Mouse (Mus musculus): Measurements from ENCODE around the gene Tmem82. TPM values are rescaled to one million over a fixed set of nuclear protein-coding genes. Genes with fewer than 3 reads are reported as not detected.

Tmem82 gene
- total RNA-seq, 2 experiments from 2014 or later = 0.44 to 0.45 TPM

- no peak for DNase-seq (ENCODE audit: extremely low spot score in 1 of 2, low spot score in 1 of 2)
Measured at GRCm38 (mm10) chr4:141617863-141618564, 419 bp downstream of the Tmem82 start.

GRCm38 (mm10) chr4:141617299-141617698 lies 1.1 kb downstream of the Tmem82 start:
- peak in 1 of 2 experiments; percentile 61 for DNase-seq (ENCODE audit: extremely low spot score in 1 of 2, low spot score in 1 of 2)

- DNase-seq (ENCODE audit: extremely low spot score in 1 of 2, low spot score in 1 of 2) = no peak
Measured at GRCm38 (mm10) chr4:141616811-141617210, 1.6 kb downstream of the Tmem82 start.

- no peak for DNase-seq (ENCODE audit: extremely low spot score in 1 of 2, low spot score in 1 of 2)
Measured at GRCm38 (mm10) chr4:141614946-141615345, 3.5 kb downstream of the Tmem82 start.

GRCm38 (mm10) chr4:141609538-141609937 lies 8.9 kb downstream of the Tmem82 start:
- DNase-seq (ENCODE audit: extremely low spot score in 1 of 2, low spot score in 1 of 2) = no peak

GRCm38 (mm10) chr4:141605861-141606260 lies 12.6 kb downstream of the Tmem82 start, which contains the start of gene Fblim1:
Gene Fblim1, minus strand, starts transcription at chr4:141606096.
- DNase-seq (ENCODE audit: extremely low spot score in 1 of 2, low spot score in 1 of 2) = no peak

- DNase-seq (ENCODE audit: extremely low spot score in 1 of 2, low spot score in 1 of 2) = no peak
Measured at GRCm38 (mm10) chr4:141605421-141605820, 13.0 kb downstream of the Tmem82 start.

GRCm38 (mm10) chr4:141604493-141604892 lies 13.9 kb downstream of the Tmem82 start:
- no peak for DNase-seq (ENCODE audit: extremely low spot score in 1 of 2, low spot score in 1 of 2)

GRCm38 (mm10) chr4:141603921-141604320 lies 14.5 kb downstream of the Tmem82 start:
- DNase-seq (ENCODE audit: extremely low spot score in 1 of 2, low spot score in 1 of 2) = no peak

- no peak for DNase-seq (ENCODE audit: extremely low spot score in 1 of 2, low spot score in 1 of 2)
Measured at GRCm38 (mm10) chr4:141602523-141603223, 15.8 kb downstream of the Tmem82 start.

GRCm38 (mm10) chr4:141601148-141601862 lies 17.1 kb downstream of the Tmem82 start:
- DNase-seq (ENCODE audit: extremely low spot score in 1 of 2, low spot score in 1 of 2) = no peak

- no peak for DNase-seq (ENCODE audit: extremely low spot score in 1 of 2, low spot score in 1 of 2)
Measured at GRCm38 (mm10) chr4:141600364-141600763, 18.1 kb downstream of the Tmem82 start.

GRCm38 (mm10) chr4:141599251-141600141 lies 18.9 kb downstream of the Tmem82 start:
- no peak for DNase-seq (ENCODE audit: extremely low spot score in 1 of 2, low spot score in 1 of 2)

- no peak for DNase-seq (ENCODE audit: extremely low spot score in 1 of 2, low spot score in 1 of 2)
Measured at GRCm38 (mm10) chr4:141598894-141599250, 19.6 kb downstream of the Tmem82 start.

GRCm38 (mm10) chr4:141598199-141598893 lies 20.1 kb downstream of the Tmem82 start:
- DNase-seq (ENCODE audit: extremely low spot score in 1 of 2, low spot score in 1 of 2) = no peak

- no peak for DNase-seq (ENCODE audit: extremely low spot score in 1 of 2, low spot score in 1 of 2)
Measured at GRCm38 (mm10) chr4:141596700-141597328, 21.6 kb downstream of the Tmem82 start.

- no peak for DNase-seq (ENCODE audit: extremely low spot score in 1 of 2, low spot score in 1 of 2)
Measured at GRCm38 (mm10) chr4:141595605-141596268, 22.7 kb downstream of the Tmem82 start.

GRCm38 (mm10) chr4:141595138-141595537 lies 23.3 kb downstream of the Tmem82 start:
- no peak for DNase-seq (ENCODE audit: extremely low spot score in 1 of 2, low spot score in 1 of 2)

GRCm38 (mm10) chr4:141591547-141591946 lies 26.9 kb downstream of the Tmem82 start:
- peak in 1 of 2 experiments; percentile 30 for DNase-seq (ENCODE audit: extremely low spot score in 1 of 2, low spot score in 1 of 2)

Data from layer of hippocampus, postnatal 25 days (tissue).